Mouse (Mus musculus): ENCODE measurements around the gene Sh3pxd2a.

- no peak for TF ChIP-seq CTCF (conservative IDR thresholded peaks at IDR 0.05; ENCODE audit: insufficient read depth, insufficient read length, low read depth, low read length)
- no peak for TF ChIP-seq POLR2A (IDR thresholded peaks at IDR 0.05; ENCODE audit: low read depth, low read length)
These were observed 79.6 kb downstream of the Sh3pxd2a start for GRCm38 (mm10) chr19:47384639-47385038.
